ENCODE assay signal across 9 mouse cellular contexts in the genomic region with DNA sequence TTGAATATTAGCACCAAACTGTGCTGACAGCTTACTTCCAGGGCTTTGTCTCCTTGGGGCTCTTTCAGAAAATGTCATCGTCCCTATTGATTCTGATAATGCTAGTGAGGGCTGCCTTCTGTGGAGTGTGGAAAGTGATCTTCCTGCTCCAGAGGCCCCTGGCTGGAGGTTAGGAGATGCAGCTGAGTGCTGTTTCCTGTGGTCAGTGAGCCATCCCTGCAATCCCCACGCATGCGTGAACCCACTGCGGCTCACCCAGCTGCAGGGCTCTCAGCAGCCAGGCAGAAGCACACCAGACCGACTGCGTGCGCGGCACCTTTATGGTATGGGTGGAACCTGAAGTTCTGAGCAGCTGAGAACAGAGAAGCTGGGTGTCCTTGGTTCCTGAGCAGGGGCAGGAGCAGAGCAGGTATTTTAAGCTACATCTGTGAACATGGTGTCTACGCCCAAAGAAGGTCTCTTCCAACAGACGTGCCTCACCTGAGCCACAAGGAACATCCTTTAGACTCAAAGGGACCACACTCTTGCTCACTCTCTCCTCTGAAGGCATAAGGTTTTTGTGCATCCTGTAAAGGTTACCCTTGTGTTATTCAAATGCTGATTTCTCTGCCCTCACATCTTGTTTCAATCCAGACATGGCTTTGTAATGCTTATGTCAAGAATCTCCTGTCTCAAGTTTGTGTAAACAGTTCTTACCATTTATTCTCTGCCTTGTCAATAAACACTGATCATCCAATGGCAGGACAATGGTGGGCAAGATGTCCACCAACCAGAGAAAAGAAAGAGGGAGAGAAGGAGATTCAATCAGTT.
A peak's percentile ranks its signal among the peaks of the same experiment; 100 is the strongest.
DNase-seq lines count a peak whose midpoint lies in the region; ATAC-seq lines count a peak whose summit lies in the region.
"Had no signal": no experiment of that assay in that cellular context is flagged by ENCODE, and none has a peak within 500 bp of the region (broad histone marks: within the 10 kb centered on the region; RNA-seq: fewer than 3 reads in every experiment).

No protein-coding gene starts in this region.

- 71% methylated on average over 10 of the region's 10 CpGs for WGBS in neural tube, embryonic 15.5 days
- 35% methylated on average over 10 of the region's 10 CpGs for WGBS in heart, embryonic 16.5 days

- DNase-seq in gastrocnemius, postnatal 14 days, result peak; percentile 40
- no peak for DNase-seq in gastrocnemius, postnatal 4 days (ENCODE audit: low spot score in 2 of 2)
- no peak for DNase-seq in neural tube, embryonic 10.5 days (ENCODE audit: extremely low spot score, low spot score)
- peak; percentile 32 for DNase-seq in splenic B cell, adult 2 months (ENCODE audit: low read depth, low spot score)
- DNase-seq in cerebellum, postnatal 14 days, result no peak

- peak overlapping the region; percentile 56; the same call in 1 of the 2 replicates for H3K27ac ChIP-seq in neural tube, embryonic 15.5 days (replicated peaks)
- peak overlapping the region; percentile 93 for H3K27ac ChIP-seq in heart, embryonic 16.5 days (ENCODE audit: low read length)
- H3K27ac ChIP-seq: embryonic facial prominence, embryonic 10.5 days had no signal

- no peaks in the 10 kb centered on the region for H3K27me3 ChIP-seq in neural tube, embryonic 15.5 days (replicated peaks)
- no peaks in the 10 kb centered on the region for H3K27me3 ChIP-seq in heart, embryonic 16.5 days (ENCODE audit: control insufficient read depth, insufficient read depth, low read length)
- no peaks in the 10 kb centered on the region for H3K27me3 ChIP-seq in splenic B cell, adult 2 months (ENCODE audit: control insufficient read depth, insufficient read depth, low read length, poor library complexity, severe bottlenecking)

- ATAC-seq in neural tube, embryonic 15.5 days (ENCODE audit: low FRiP score), result no peak
- 0 out of 2 replicates have a peak, but pooled peaks have one; percentile 10 for ATAC-seq in heart, embryonic 16.5 days (replicated peaks; ENCODE audit: extremely low read depth, insufficient read depth, low FRiP score)
- ATAC-seq in cerebellum, adult (ENCODE audit: insufficient number of reproducible peaks, low FRiP score, low TSS enrichment), result no peak

- H3K4me2 ChIP-seq in neural tube, embryonic 15.5 days, result no peak overlapping the region
- peak overlapping the region; percentile 13; the same call in 1 of the 2 replicates for H3K4me2 ChIP-seq in heart, embryonic 16.5 days (ENCODE audit: low read depth, low read length)

- no peak overlapping the region for H3K4me3 ChIP-seq in neural tube, embryonic 15.5 days (replicated peaks)
- H3K4me3 ChIP-seq in heart, embryonic 16.5 days (ENCODE audit: low read length), result no peak overlapping the region
- H3K4me3 ChIP-seq: embryonic facial prominence, embryonic 10.5 days had no signal

- intact Hi-C loops in gastrocnemius, postnatal 14 days (cut with DNase I; ENCODE audit: low total_unique reads), result no loop called here

- peaks cover 64% of the 10 kb centered on the region for H3K4me1 ChIP-seq in neural tube, embryonic 15.5 days
- H3K4me1 ChIP-seq in heart, embryonic 16.5 days (ENCODE audit: control insufficient read depth, insufficient read depth, low read length), result peaks cover 65% of the 10 kb centered on the region

- no peak overlapping the region for H3K9ac ChIP-seq in neural tube, embryonic 15.5 days (replicated peaks)
- H3K9ac ChIP-seq in heart, embryonic 16.5 days (ENCODE audit: low read length), result peak overlapping the region; percentile 65

- no peaks in the 10 kb centered on the region for H3K36me3 ChIP-seq in neural tube, embryonic 15.5 days
- no peaks in the 10 kb centered on the region for H3K36me3 ChIP-seq in heart, embryonic 16.5 days (ENCODE audit: control insufficient read depth, insufficient read depth)
- no peaks in the 10 kb centered on the region for H3K36me3 ChIP-seq in splenic B cell, adult 2 months (ENCODE audit: control insufficient read depth, insufficient read depth, low read length, poor library complexity, severe bottlenecking)
- H3K36me3 ChIP-seq: embryonic facial prominence, embryonic 10.5 days had no signal

- H3K9me3 ChIP-seq in neural tube, embryonic 15.5 days (replicated peaks), result no peaks in the 10 kb centered on the region
- H3K9me3 ChIP-seq in heart, embryonic 16.5 days (replicated peaks; ENCODE audit: control insufficient read depth, low read length), result no peaks in the 10 kb centered on the region
- H3K9me3 ChIP-seq: embryonic facial prominence, embryonic 10.5 days had no signal

Comparison
In these comparisons a context has a peak if more than half of its experiments do, and no peak if none do; other contexts are left out.
1. DNase-seq: peak in gastrocnemius, postnatal 14 days (single experiment) and splenic B cell, adult 2 months (single experiment); none in gastrocnemius, postnatal 4 days (0 of 2), neural tube, embryonic 10.5 days (single experiment) and cerebellum, postnatal 14 days (0 of 2).